Mouse (Mus musculus): ENCODE measurements around the gene Adamts15. TPM values are rescaled to one million over a fixed set of nuclear protein-coding genes. Genes with fewer than 3 reads are reported as not detected.

Adamts15 gene
- polyA plus RNA-seq (2017; shearing (Covaris generic)) = not detected

DNA sequence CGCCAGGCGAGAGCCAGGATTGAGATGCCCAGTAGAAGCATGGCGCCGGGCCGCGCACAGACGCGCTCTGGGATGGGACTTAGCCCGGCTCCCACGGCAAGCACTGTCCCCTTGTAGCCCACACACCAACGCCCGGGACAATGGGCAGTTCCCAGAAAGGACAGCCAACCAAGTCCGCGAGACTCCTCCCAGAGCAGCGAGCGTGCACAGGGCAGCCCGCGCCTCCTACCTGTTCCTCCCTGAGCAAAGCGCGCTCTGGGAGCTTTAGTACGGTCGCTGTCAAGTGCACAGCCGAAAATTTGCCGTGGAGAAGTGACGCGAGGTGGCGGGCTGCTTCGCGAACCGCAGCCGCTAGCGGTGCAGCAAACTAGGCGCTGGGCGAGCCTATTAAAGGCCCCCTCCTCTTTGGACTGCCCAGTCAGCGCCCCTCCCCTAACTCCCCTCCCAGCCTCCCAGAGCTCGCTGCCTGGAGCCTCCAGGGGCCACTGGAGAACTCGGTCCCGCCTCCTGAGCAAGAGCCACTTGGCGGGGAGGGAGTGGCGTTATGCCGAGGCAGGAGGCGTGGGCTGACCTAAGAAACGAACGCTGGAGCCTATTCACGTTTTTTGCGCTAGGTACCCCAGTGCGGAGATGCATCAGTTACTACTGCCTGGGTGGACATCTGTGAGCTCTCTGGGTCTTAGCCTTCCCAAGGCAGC is at the start of gene Adamts15:
Adamts15 (minus strand) TSS at position 256 of the 698 bp plus-strand sequence.

DNA sequence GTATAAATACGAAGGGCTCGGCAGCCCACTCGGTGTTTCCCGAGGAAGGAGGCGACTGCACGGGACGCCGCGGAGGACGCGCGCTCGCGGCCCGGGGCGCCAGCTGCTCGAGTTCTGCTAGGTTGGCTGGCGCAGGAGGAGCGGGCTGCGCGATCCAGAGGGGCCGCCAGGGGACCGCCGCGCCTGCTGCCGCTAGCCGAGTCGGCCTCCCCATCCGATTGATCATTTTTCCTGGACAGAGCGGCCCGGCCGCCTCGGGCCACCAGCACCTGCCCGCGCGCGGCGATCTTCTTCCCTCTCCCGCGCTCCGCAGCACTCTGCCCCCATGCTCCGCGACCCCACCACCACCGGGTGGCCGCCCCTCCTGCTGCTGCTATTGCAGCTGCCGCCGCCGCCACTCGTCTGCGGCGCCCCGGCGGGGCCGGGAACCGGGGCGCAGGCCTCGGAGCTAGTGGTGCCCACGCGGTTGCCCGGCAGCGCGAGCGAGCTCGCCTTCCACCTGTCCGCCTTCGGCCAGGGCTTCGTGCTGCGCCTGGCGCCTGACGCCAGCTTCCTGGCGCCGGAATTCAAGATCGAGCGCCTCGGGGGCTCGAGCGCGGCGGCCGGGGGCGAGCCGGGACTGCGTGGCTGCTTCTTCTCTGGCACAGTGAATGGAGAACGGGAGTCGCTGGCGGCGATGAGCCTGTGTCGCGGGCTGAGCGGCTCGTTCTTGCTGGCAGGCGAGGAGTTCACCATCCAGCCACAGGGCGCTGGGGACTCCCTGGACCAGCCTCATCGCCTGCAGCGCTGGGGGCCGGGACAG is 20.5 kb upstream of the Adamts15 start, which contains the start of gene Adamts8:
Adamts8 (plus strand) TSS at position 51 of the 802 bp plus-strand sequence.

Other genes starting within 250 kb of the Adamts15 start
- not detected for gene Adamts8, start 20.1 kb upstream of the Adamts15 start, polyA plus RNA-seq (2017; shearing (Covaris generic))
- gene Zbtb44, start 108.2 kb upstream of the Adamts15 start, polyA plus RNA-seq (2017; shearing (Covaris generic)) = 50.2 TPM
- gene St14, start 209.4 kb upstream of the Adamts15 start, polyA plus RNA-seq (2017; shearing (Covaris generic)) = 1.3 TPM